Mouse (Mus musculus): Measurements from ENCODE around the gene Hoxa1.

Hoxa1 gene

GRCm38 (mm10) chr6:52106178-52106577 lies 51.9 kb downstream of the Hoxa1 start:
- no peak for DNase-seq (ENCODE audit: low read depth, low spot score)

Measured in 3T3-L1 (cell line).